Mouse (Mus musculus) erythroblast, embryonic 14.5 days (primary cell): Measurements from ENCODE around the gene Cdk14.

Experiments used
- GATA1 ChIP-seq: IDR thresholded peaks from 2 replicates; pipeline ENCODE4 v1.6.1; 2012; ENCODE audit warnings: low read length, inconsistent platforms, mixed read lengths
- TAL1 ChIP-seq: IDR thresholded peaks from 3 replicates; pipeline ENCODE4 v1.6.1; 2012; ENCODE audit warnings: low read length, inconsistent platforms, mixed read lengths

GRCm38 (mm10) chr5:4833940-4834339 lies 586.2 kb downstream of the Cdk14 start:
- TF ChIP-seq GATA1 (no peak), TAL1 (no peak)
